Mouse (Mus musculus): ENCODE measurements around the gene Fyb. TPM values are rescaled to one million over a fixed set of nuclear protein-coding genes. Genes with fewer than 3 reads are reported as not detected.

Fyb gene
- polyA plus RNA-seq, 1 experiment from 2014 or later, result 10.3 TPM

GRCm38 (mm10) chr15:6626123-6626522, 103.5 kb downstream of the Fyb start:
- Histone ChIP-seq H3K9ac (ENCODE audit: low read depth, low read length) (no peak overlapping the region), H3K4me3 (ENCODE audit: low read length) (no peak overlapping the region), H3K9me3 (ENCODE audit: control insufficient read depth, low read length) (no peaks in the 10 kb centered on the region), H3K27ac (ENCODE audit: low read length) (no peak overlapping the region), H3K36me3 (ENCODE audit: control insufficient read depth, insufficient read depth, low read length) (no peaks in the 10 kb centered on the region), H3K27me3 (replicated peaks; ENCODE audit: control insufficient read depth, insufficient read depth, low read length) (no peaks in the 10 kb centered on the region), H3K4me1 (ENCODE audit: control insufficient read depth, insufficient read depth, low read length) (no peaks in the 10 kb centered on the region), H3K4me2 (ENCODE audit: low read depth, low read length) (no peak overlapping the region)
- WGBS, result 69% methylated on average over 5 of the region's 5 CpGs
- no peak for ATAC-seq

- Histone ChIP-seq H3K4me1 (ENCODE audit: control insufficient read depth, insufficient read depth, low read length) (no peaks in the 10 kb centered on the region), H3K4me3 (ENCODE audit: low read length) (no peak overlapping the region), H3K27me3 (replicated peaks; ENCODE audit: control insufficient read depth, insufficient read depth, low read length) (no peaks in the 10 kb centered on the region), H3K36me3 (ENCODE audit: control insufficient read depth, insufficient read depth, low read length) (no peaks in the 10 kb centered on the region), H3K4me2 (ENCODE audit: low read depth, low read length) (no peak overlapping the region), H3K27ac (ENCODE audit: low read length) (no peak overlapping the region), H3K9me3 (ENCODE audit: control insufficient read depth, low read length) (no peaks in the 10 kb centered on the region), H3K9ac (ENCODE audit: low read depth, low read length) (no peak overlapping the region)
- 93% methylated on average over 5 of the region's 6 CpGs for whole genome bisulfite sequencing
- ATAC-seq, result no peak
Observed at GRCm38 (mm10) chr15:6628431-6629077, 105.9 kb downstream of the Fyb start.

DNA sequence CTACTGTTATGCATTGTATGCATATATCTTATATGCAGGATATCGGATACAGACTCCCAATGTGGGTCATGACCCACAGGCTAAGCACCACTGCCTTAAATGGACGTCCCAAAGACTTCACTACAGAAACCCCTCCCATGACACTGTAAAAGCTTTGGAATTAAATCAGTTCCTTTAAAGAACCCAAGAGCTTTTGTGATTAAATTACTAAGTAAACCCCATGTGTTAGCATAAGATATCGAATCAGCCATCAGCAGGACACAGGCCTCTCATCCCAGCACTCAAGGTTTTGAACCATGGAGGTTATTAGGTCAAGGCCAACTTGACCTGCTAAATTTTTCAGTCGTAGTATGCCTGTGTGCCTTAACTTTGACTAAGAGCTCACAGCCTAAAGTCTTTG, 106.5 kb downstream of the Fyb start:
- Histone ChIP-seq H3K36me3 (ENCODE audit: control insufficient read depth, insufficient read depth, low read length) (no peaks in the 10 kb centered on the region), H3K9me3 (ENCODE audit: control insufficient read depth, low read length) (no peaks in the 10 kb centered on the region), H3K27ac (ENCODE audit: low read length) (no peak overlapping the region), H3K9ac (ENCODE audit: low read depth, low read length) (no peak overlapping the region), H3K4me1 (ENCODE audit: control insufficient read depth, insufficient read depth, low read length) (no peaks in the 10 kb centered on the region), H3K27me3 (replicated peaks; ENCODE audit: control insufficient read depth, insufficient read depth, low read length) (no peaks in the 10 kb centered on the region), H3K4me2 (ENCODE audit: low read depth, low read length) (no peak overlapping the region), H3K4me3 (ENCODE audit: low read length) (no peak overlapping the region)
- 84% methylated on average over 4 of the region's 4 CpGs for WGBS
- ATAC-seq, result no peak

- WGBS, result 50% methylated on average over 3 of the region's 3 CpGs
- ATAC-seq, result no peak
Observed at GRCm38 (mm10) chr15:6635405-6635804, 112.8 kb downstream of the Fyb start.

GRCm38 (mm10) chr15:6642223-6642622, 119.6 kb downstream of the Fyb start:
- ATAC-seq, result no peak
- no peak overlapping the region for H3K4me2 ChIP-seq (ENCODE audit: low read depth, low read length)
- 41% methylated on average over 5 of the region's 5 CpGs for WGBS

More at GRCm38 (mm10) chr15:6635405-6635804, 112.8 kb downstream of the Fyb start:
- Histone ChIP-seq H3K36me3 (ENCODE audit: control insufficient read depth, insufficient read depth, low read length) (no peaks in the 10 kb centered on the region), H3K4me1 (ENCODE audit: control insufficient read depth, insufficient read depth, low read length) (no peaks in the 10 kb centered on the region), H3K27me3 (replicated peaks; ENCODE audit: control insufficient read depth, insufficient read depth, low read length) (no peaks in the 10 kb centered on the region), H3K9ac (ENCODE audit: low read depth, low read length) (no peak overlapping the region), H3K4me2 (ENCODE audit: low read depth, low read length) (no peak overlapping the region), H3K27ac (ENCODE audit: low read length) (no peak overlapping the region), H3K4me3 (ENCODE audit: low read length) (no peak overlapping the region), H3K9me3 (ENCODE audit: control insufficient read depth, low read length) (no peaks in the 10 kb centered on the region)

DNA sequence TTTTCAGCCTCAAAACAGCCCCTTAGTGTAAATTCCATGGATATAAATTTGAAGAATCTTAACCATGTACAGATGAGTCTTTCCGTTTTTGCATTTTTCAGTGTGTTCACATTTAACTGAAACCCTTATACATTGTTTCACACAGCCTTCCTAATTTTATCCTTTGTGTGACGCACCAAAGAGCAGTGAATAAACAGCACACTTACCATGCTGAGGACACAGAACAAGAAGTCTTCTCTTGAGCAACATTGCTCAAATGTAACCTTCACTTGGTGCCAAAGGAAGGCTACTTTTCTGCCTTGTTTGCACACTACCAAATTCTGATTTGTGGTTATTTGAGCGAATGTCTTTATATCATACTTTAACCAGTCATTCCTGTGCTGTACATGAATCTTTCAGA, 122.8 kb downstream of the Fyb start:
- 81% methylated on average over 3 of the region's 3 CpGs for WGBS
- no peak for ATAC-seq
- no peak overlapping the region for H3K4me3 ChIP-seq (ENCODE audit: low read length)

More at GRCm38 (mm10) chr15:6642223-6642622, 119.6 kb downstream of the Fyb start:
- H3K27me3 ChIP-seq (replicated peaks; ENCODE audit: control insufficient read depth, insufficient read depth, low read length), result no peaks in the 10 kb centered on the region
- H3K36me3 ChIP-seq (ENCODE audit: control insufficient read depth, insufficient read depth, low read length), result no peaks in the 10 kb centered on the region
- no peaks in the 10 kb centered on the region for H3K4me1 ChIP-seq (ENCODE audit: control insufficient read depth, insufficient read depth, low read length)
- H3K9me3 ChIP-seq (ENCODE audit: control insufficient read depth, low read length), result no peaks in the 10 kb centered on the region
- no peak overlapping the region for H3K9ac ChIP-seq (ENCODE audit: low read depth, low read length)
- no peak overlapping the region for H3K4me3 ChIP-seq (ENCODE audit: low read length)
- no peak overlapping the region for H3K27ac ChIP-seq (ENCODE audit: low read length)

GRCm38 (mm10) chr15:6647066-6647465, 124.4 kb downstream of the Fyb start:
- Histone ChIP-seq H3K9me3 (ENCODE audit: control insufficient read depth, low read length) (no peaks in the 10 kb centered on the region), H3K4me2 (ENCODE audit: low read depth, low read length) (no peak overlapping the region), H3K27ac (ENCODE audit: low read length) (no peak overlapping the region), H3K27me3 (replicated peaks; ENCODE audit: control insufficient read depth, insufficient read depth, low read length) (no peaks in the 10 kb centered on the region), H3K9ac (ENCODE audit: low read depth, low read length) (no peak overlapping the region), H3K4me1 (ENCODE audit: control insufficient read depth, insufficient read depth, low read length) (no peaks in the 10 kb centered on the region), H3K36me3 (ENCODE audit: control insufficient read depth, insufficient read depth, low read length) (no peaks in the 10 kb centered on the region), H3K4me3 (ENCODE audit: low read length) (no peak overlapping the region)
- no peak for ATAC-seq
- WGBS, result 90% methylated on average over 1 of the region's 1 CpGs

More for the DNA sequence above, 122.8 kb downstream of the Fyb start:
- no peak overlapping the region for H3K4me2 ChIP-seq (ENCODE audit: low read depth, low read length)
- no peaks in the 10 kb centered on the region for H3K9me3 ChIP-seq (ENCODE audit: control insufficient read depth, low read length)
- H3K9ac ChIP-seq (ENCODE audit: low read depth, low read length), result no peak overlapping the region
- no peaks in the 10 kb centered on the region for H3K4me1 ChIP-seq (ENCODE audit: control insufficient read depth, insufficient read depth, low read length)
- H3K36me3 ChIP-seq (ENCODE audit: control insufficient read depth, insufficient read depth, low read length), result no peaks in the 10 kb centered on the region
- no peaks in the 10 kb centered on the region for H3K27me3 ChIP-seq (replicated peaks; ENCODE audit: control insufficient read depth, insufficient read depth, low read length)
- no peak overlapping the region for H3K27ac ChIP-seq (ENCODE audit: low read length)

GRCm38 (mm10) chr15:6648757-6649403, 126.2 kb downstream of the Fyb start:
- H3K4me2 ChIP-seq (ENCODE audit: low read depth, low read length), result no peak overlapping the region
- no peaks in the 10 kb centered on the region for H3K36me3 ChIP-seq (ENCODE audit: control insufficient read depth, insufficient read depth, low read length)
- no peaks in the 10 kb centered on the region for H3K9me3 ChIP-seq (ENCODE audit: control insufficient read depth, low read length)
- ATAC-seq, result no peak
- H3K9ac ChIP-seq (ENCODE audit: low read depth, low read length), result no peak overlapping the region
- H3K27ac ChIP-seq (ENCODE audit: low read length), result no peak overlapping the region
- H3K4me3 ChIP-seq (ENCODE audit: low read length), result no peak overlapping the region
- WGBS, result 79% methylated on average over 7 of the region's 7 CpGs
- H3K27me3 ChIP-seq (replicated peaks; ENCODE audit: control insufficient read depth, insufficient read depth, low read length), result no peaks in the 10 kb centered on the region
- H3K4me1 ChIP-seq (ENCODE audit: control insufficient read depth, insufficient read depth, low read length), result no peaks in the 10 kb centered on the region

- WGBS, result 49% methylated on average over 4 of the region's 4 CpGs
- no peaks in the 10 kb centered on the region for H3K4me1 ChIP-seq (ENCODE audit: control insufficient read depth, insufficient read depth, low read length)
- no peak overlapping the region for H3K4me3 ChIP-seq (ENCODE audit: low read length)
- no peak for ATAC-seq
- H3K9me3 ChIP-seq (ENCODE audit: control insufficient read depth, low read length), result no peaks in the 10 kb centered on the region
- H3K27me3 ChIP-seq (replicated peaks; ENCODE audit: control insufficient read depth, insufficient read depth, low read length), result no peaks in the 10 kb centered on the region
- H3K27ac ChIP-seq (ENCODE audit: low read length), result no peak overlapping the region
- H3K4me2 ChIP-seq (ENCODE audit: low read depth, low read length), result no peak overlapping the region
- H3K36me3 ChIP-seq (ENCODE audit: control insufficient read depth, insufficient read depth, low read length), result no peaks in the 10 kb centered on the region
- no peak overlapping the region for H3K9ac ChIP-seq (ENCODE audit: low read depth, low read length)
Observed at GRCm38 (mm10) chr15:6653046-6653445, 130.4 kb downstream of the Fyb start.
